Mouse (Mus musculus): ENCODE data around the gene Ppp1r14c.
"Not testable (repeated sequence)": the region's sequence is repeated elsewhere in the genome, so short reads cannot be mapped to it uniquely, and the experiment has no call there.

Ppp1r14c gene

GRCm38 (mm10) chr10:3402284-3402683 lies 36.4 kb downstream of the Ppp1r14c start:
- DNase-seq (ENCODE audit: low spot score in 2 of 2), result no peak

GRCm38 (mm10) chr10:3403416-3404137 lies 37.7 kb downstream of the Ppp1r14c start:
- DNase-seq (ENCODE audit: low spot score in 2 of 2), result no peak

- no peak for DNase-seq (ENCODE audit: low spot score in 2 of 2)
Measured at GRCm38 (mm10) chr10:3404362-3404761, 38.5 kb downstream of the Ppp1r14c start.

GRCm38 (mm10) chr10:3406280-3406679 lies 40.4 kb downstream of the Ppp1r14c start:
- DNase-seq (ENCODE audit: low spot score in 2 of 2), result no peak

GRCm38 (mm10) chr10:3408036-3408661 lies 42.3 kb downstream of the Ppp1r14c start:
- no peak for DNase-seq (ENCODE audit: low spot score in 2 of 2)

- DNase-seq (ENCODE audit: low spot score in 2 of 2), result no peak
Measured at GRCm38 (mm10) chr10:3408699-3409098, 42.8 kb downstream of the Ppp1r14c start.

- no peak for DNase-seq (ENCODE audit: low spot score in 2 of 2)
Measured at GRCm38 (mm10) chr10:3411222-3411621, 45.4 kb downstream of the Ppp1r14c start.

- no peak for DNase-seq (ENCODE audit: low spot score in 2 of 2)
Measured at GRCm38 (mm10) chr10:3411639-3412038, 45.8 kb downstream of the Ppp1r14c start.

GRCm38 (mm10) chr10:3414813-3415212 lies 49.0 kb downstream of the Ppp1r14c start:
- DNase-seq (ENCODE audit: low spot score in 2 of 2), result no peak

- no peak for DNase-seq (ENCODE audit: low spot score in 2 of 2)
Measured at GRCm38 (mm10) chr10:3416565-3416964, 50.7 kb downstream of the Ppp1r14c start.

- no peak for DNase-seq (ENCODE audit: low spot score in 2 of 2)
Measured at GRCm38 (mm10) chr10:3417408-3417807, 51.6 kb downstream of the Ppp1r14c start.

- no peak for DNase-seq (ENCODE audit: low spot score in 2 of 2)
Measured at GRCm38 (mm10) chr10:3424016-3424415, 58.2 kb downstream of the Ppp1r14c start.

GRCm38 (mm10) chr10:3427689-3428399 lies 62.0 kb downstream of the Ppp1r14c start:
- DNase-seq (ENCODE audit: low spot score in 2 of 2), result no peak

GRCm38 (mm10) chr10:3434848-3435474 lies 69.1 kb downstream of the Ppp1r14c start:
- DNase-seq (ENCODE audit: low spot score in 2 of 2), result no peak

GRCm38 (mm10) chr10:3440722-3441471 lies 75.0 kb downstream of the Ppp1r14c start:
- no peak for DNase-seq (ENCODE audit: low spot score in 2 of 2)

GRCm38 (mm10) chr10:3446748-3447147 lies 80.9 kb downstream of the Ppp1r14c start:
- not testable (repeated sequence) for DNase-seq (ENCODE audit: low spot score in 2 of 2)

- DNase-seq (ENCODE audit: low spot score in 2 of 2), result no peak
Measured at GRCm38 (mm10) chr10:3448699-3449098, 82.8 kb downstream of the Ppp1r14c start.

GRCm38 (mm10) chr10:3451930-3452329 lies 86.1 kb downstream of the Ppp1r14c start:
- no peak for DNase-seq (ENCODE audit: low spot score in 2 of 2)

- no peak for DNase-seq (ENCODE audit: low spot score in 2 of 2)
Measured at GRCm38 (mm10) chr10:3452822-3453475, 87.1 kb downstream of the Ppp1r14c start.

- DNase-seq (ENCODE audit: low spot score in 2 of 2), result no peak
Measured at GRCm38 (mm10) chr10:3458686-3459085, 92.8 kb downstream of the Ppp1r14c start.

- DNase-seq (ENCODE audit: low spot score in 2 of 2), result no peak
Measured at GRCm38 (mm10) chr10:3460841-3461240, 95.0 kb downstream of the Ppp1r14c start.

Measured in spleen, postnatal 36 days (tissue).